Mouse (Mus musculus): Measurements from ENCODE around the gene Grifin. TPM values are rescaled to one million over a fixed set of nuclear protein-coding genes. Genes with fewer than 3 reads are reported as not detected.

Grifin gene
- polyA plus RNA-seq (2015; fragmentation: Nextera tagmentation; extraction: Ambion mirVana): 0.42 TPM in 1 of 2 replicates, not detected in the other

DNA sequence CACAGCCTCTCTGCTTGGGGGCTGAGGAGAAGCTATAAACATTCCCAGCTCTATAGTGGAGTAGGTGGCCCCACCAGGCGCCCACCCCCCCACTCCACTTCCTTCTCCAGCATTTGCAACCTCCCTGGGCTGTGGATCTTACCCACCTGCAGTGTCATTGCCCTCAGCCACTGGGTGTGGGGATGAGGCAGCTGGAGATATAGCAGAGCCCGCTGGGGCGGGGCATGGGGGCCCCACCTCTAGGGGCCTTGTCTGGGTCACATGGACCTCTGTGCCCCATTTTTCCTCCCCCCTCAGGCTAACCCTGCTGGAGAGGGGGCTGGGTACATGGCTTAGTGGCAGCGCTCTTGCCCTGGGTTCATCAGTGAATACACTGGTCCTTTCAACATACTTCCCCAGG is at the start of gene Grifin:
Grifin (minus strand) TSS at position 176 of the 400 bp plus-strand sequence.

GRCm38 (mm10) chr5:140607001-140607835 is 42.3 kb upstream of the Grifin start, which contains the start of gene Lfng:
Lfng (plus strand) TSS chr5:140607320.

Other genes starting within 250 kb of the Grifin start
- 19.6 and 20.8 TPM in 2 replicates for gene Mad1l1, start 243.5 kb downstream of the Grifin start, polyA plus RNA-seq (2015; fragmentation: Nextera tagmentation; extraction: Ambion mirVana)
- gene Nudt1, start 243.4 kb downstream of the Grifin start, polyA plus RNA-seq (2015; fragmentation: Nextera tagmentation; extraction: Ambion mirVana): 30.8 and 32.4 TPM in 2 replicates
- 10.1 and 11.0 TPM in 2 replicates for gene Mrm2, start 233.2 kb downstream of the Grifin start, polyA plus RNA-seq (2015; fragmentation: Nextera tagmentation; extraction: Ambion mirVana)
- gene Snx8, start 175.8 kb downstream of the Grifin start, polyA plus RNA-seq (2015; fragmentation: Nextera tagmentation; extraction: Ambion mirVana): 9.1 and 10.0 TPM in 2 replicates
- 66.4 and 73.4 TPM in 2 replicates for gene Eif3b, start 145.7 kb downstream of the Grifin start, polyA plus RNA-seq (2015; fragmentation: Nextera tagmentation; extraction: Ambion mirVana)
- not detected in 2 replicates for gene Gm4869, start 119.4 kb downstream of the Grifin start, polyA plus RNA-seq (2015; fragmentation: Nextera tagmentation; extraction: Ambion mirVana)
- 14.2 and 19.5 TPM in 2 replicates for gene Chst12, start 59.5 kb downstream of the Grifin start, polyA plus RNA-seq (2015; fragmentation: Nextera tagmentation; extraction: Ambion mirVana)
- gene Lfng, start 42.2 kb upstream of the Grifin start, polyA plus RNA-seq (2015; fragmentation: Nextera tagmentation; extraction: Ambion mirVana): 14.0 and 18.7 TPM in 2 replicates
- gene Ttyh3, start 84.0 kb upstream of the Grifin start, polyA plus RNA-seq (2015; fragmentation: Nextera tagmentation; extraction: Ambion mirVana): 11.5 and 13.7 TPM in 2 replicates
- 5.7 and 6.1 TPM in 2 replicates for gene Iqce, start 137.3 kb upstream of the Grifin start, polyA plus RNA-seq (2015; fragmentation: Nextera tagmentation; extraction: Ambion mirVana)
- 7.6 and 9.6 TPM in 2 replicates for gene Brat1, start 139.9 kb upstream of the Grifin start, polyA plus RNA-seq (2015; fragmentation: Nextera tagmentation; extraction: Ambion mirVana)
- 1.6 and 2.5 TPM in 2 replicates for gene Amz1, start 159.1 kb upstream of the Grifin start, polyA plus RNA-seq (2015; fragmentation: Nextera tagmentation; extraction: Ambion mirVana)

Data from spleen, postnatal 0 days (tissue).